Mouse (Mus musculus): ENCODE results near the gene Hnrnpll. TPM values are rescaled to one million over a fixed set of nuclear protein-coding genes. Genes with fewer than 3 reads are reported as not detected.

Hnrnpll gene
- total and polyA plus RNA-seq, 2 experiments from 2014 or later: 19.0 to 37.5 TPM

GRCm38 (mm10) chr17:80096043-80096719 is 34.0 kb upstream of the Hnrnpll start:
- TF ChIP-seq EP300 (IDR thresholded peaks at IDR 0.05; ENCODE audit: low read depth) (no peak), CTCF (IDR thresholded peaks at IDR 0.05; ENCODE audit: low read depth) (no peak)
- ATAC-seq (ENCODE audit: insufficient read depth, low read depth) (peak; percentile 73; the same call in 1 of the 2 replicates), DNase-seq (ENCODE audit: low spot score) (peak; percentile 61)
- Histone ChIP-seq H3K27me3 (ENCODE audit: control insufficient read depth, insufficient read depth, low read length) (no peaks in the 10 kb centered on the region), H3K27ac (ENCODE audit: low read depth) (no peak overlapping the region), H3K4me2 (ENCODE audit: low read depth, low read length) (peak overlapping the region; percentile 54), H3K4me3 (ENCODE audit: low read depth, low read length) (peak overlapping the region; percentile 23), H3K4me1 (ENCODE audit: control insufficient read depth, insufficient read depth) (peaks cover 8% of the 10 kb centered on the region), H3K9me3 (replicated peaks; ENCODE audit: control insufficient read depth, low read length) (no peaks in the 10 kb centered on the region), H3K36me3 (replicated peaks; ENCODE audit: control insufficient read depth, insufficient read depth, low read length) (no peaks in the 10 kb centered on the region), H3K9ac (replicated peaks; ENCODE audit: low read depth, low read length) (peak overlapping the region; percentile 17; the same call in 1 of the 2 replicates)
- WGBS: 23% methylated on average over 20 of the region's 20 CpGs

GRCm38 (mm10) chr17:80095254-80095899 is 33.2 kb upstream of the Hnrnpll start:
- WGBS: 87% methylated on average over 9 of the region's 9 CpGs
- peak overlapping the region; percentile 17; the same call in 1 of the 2 replicates for H3K9ac ChIP-seq (replicated peaks; ENCODE audit: low read depth, low read length)
- no peaks in the 10 kb centered on the region for H3K9me3 ChIP-seq (replicated peaks; ENCODE audit: control insufficient read depth, low read length)
- H3K36me3 ChIP-seq (replicated peaks; ENCODE audit: control insufficient read depth, insufficient read depth, low read length): no peaks in the 10 kb centered on the region
- H3K4me2 ChIP-seq (ENCODE audit: low read depth, low read length): peak overlapping the region; percentile 54; the same call in 1 of the 2 replicates
- ATAC-seq (ENCODE audit: insufficient read depth, low read depth) (no peak), DNase-seq (ENCODE audit: low spot score) (no peak)
- no peak overlapping the region for H3K27ac ChIP-seq (ENCODE audit: low read depth)
- H3K4me3 ChIP-seq (ENCODE audit: low read depth, low read length): peak overlapping the region; percentile 23; the same call in 1 of the 2 replicates
- H3K4me1 ChIP-seq (ENCODE audit: control insufficient read depth, insufficient read depth): peaks cover 13% of the 10 kb centered on the region
- TF ChIP-seq EP300 (IDR thresholded peaks at IDR 0.05; ENCODE audit: low read depth) (no peak), CTCF (IDR thresholded peaks at IDR 0.05; ENCODE audit: low read depth) (no peak)
- H3K27me3 ChIP-seq (ENCODE audit: control insufficient read depth, insufficient read depth, low read length): no peaks in the 10 kb centered on the region

GRCm38 (mm10) chr17:80091879-80092549 is 29.9 kb upstream of the Hnrnpll start:
- WGBS: 56% methylated on average over 6 of the region's 6 CpGs
- no peaks in the 10 kb centered on the region for H3K9me3 ChIP-seq (replicated peaks; ENCODE audit: control insufficient read depth, low read length)
- TF ChIP-seq CTCF (IDR thresholded peaks at IDR 0.05; ENCODE audit: low read depth) (no peak), EP300 (IDR thresholded peaks at IDR 0.05; ENCODE audit: low read depth) (no peak)
- DNase-seq (ENCODE audit: low spot score): no peak
- H3K9ac ChIP-seq (replicated peaks; ENCODE audit: low read depth, low read length): no peak overlapping the region
- H3K27me3 ChIP-seq (ENCODE audit: control insufficient read depth, insufficient read depth, low read length): no peaks in the 10 kb centered on the region
- no peak overlapping the region for H3K4me3 ChIP-seq (ENCODE audit: low read depth, low read length)
- no peak overlapping the region for H3K4me2 ChIP-seq (ENCODE audit: low read depth, low read length)
- H3K27ac ChIP-seq (ENCODE audit: low read depth): no peak overlapping the region
- ATAC-seq (ENCODE audit: insufficient read depth, low read depth): no peak
- peaks cover 13% of the 10 kb centered on the region for H3K4me1 ChIP-seq (ENCODE audit: control insufficient read depth, insufficient read depth)
- no peaks in the 10 kb centered on the region for H3K36me3 ChIP-seq (replicated peaks; ENCODE audit: control insufficient read depth, insufficient read depth, low read length)

- no peak overlapping the region for H3K27ac ChIP-seq (ENCODE audit: low read depth)
- H3K9ac ChIP-seq (replicated peaks; ENCODE audit: low read depth, low read length): no peak overlapping the region
- H3K9me3 ChIP-seq (replicated peaks; ENCODE audit: control insufficient read depth, low read length): no peaks in the 10 kb centered on the region
- no peak overlapping the region for H3K4me2 ChIP-seq (ENCODE audit: low read depth, low read length)
- ATAC-seq (ENCODE audit: insufficient read depth, low read depth) (peak; percentile 51; the same call in 1 of the 2 replicates), DNase-seq (ENCODE audit: low spot score) (peak; percentile 29)
- no peaks in the 10 kb centered on the region for H3K36me3 ChIP-seq (replicated peaks; ENCODE audit: control insufficient read depth, insufficient read depth, low read length)
- H3K4me1 ChIP-seq (ENCODE audit: control insufficient read depth, insufficient read depth): peaks cover 6% of the 10 kb centered on the region; the same call in 1 of the 2 replicates
- 49% methylated on average over 4 of the region's 4 CpGs for WGBS
- no peak overlapping the region for H3K4me3 ChIP-seq (ENCODE audit: low read depth, low read length)
- H3K27me3 ChIP-seq (ENCODE audit: control insufficient read depth, insufficient read depth, low read length): no peaks in the 10 kb centered on the region
- TF ChIP-seq EP300 (IDR thresholded peaks at IDR 0.05; ENCODE audit: low read depth) (no peak), CTCF (IDR thresholded peaks at IDR 0.05; ENCODE audit: low read depth) (no peak)
Measured at GRCm38 (mm10) chr17:80090551-80090950, 28.4 kb upstream of the Hnrnpll start.

GRCm38 (mm10) chr17:80088168-80088567 is 26.0 kb upstream of the Hnrnpll start:
- Histone ChIP-seq H3K27ac (ENCODE audit: low read depth) (no peak overlapping the region), H3K9me3 (replicated peaks; ENCODE audit: control insufficient read depth, low read length) (no peaks in the 10 kb centered on the region), H3K27me3 (ENCODE audit: control insufficient read depth, insufficient read depth, low read length) (no peaks in the 10 kb centered on the region), H3K4me3 (ENCODE audit: low read depth, low read length) (no peak overlapping the region), H3K4me2 (ENCODE audit: low read depth, low read length) (no peak overlapping the region), H3K9ac (replicated peaks; ENCODE audit: low read depth, low read length) (no peak overlapping the region), H3K36me3 (replicated peaks; ENCODE audit: control insufficient read depth, insufficient read depth, low read length) (no peaks in the 10 kb centered on the region), H3K4me1 (ENCODE audit: control insufficient read depth, insufficient read depth) (peaks cover 11% of the 10 kb centered on the region; the same call in 1 of the 2 replicates)
- no peak for TF ChIP-seq CTCF (IDR thresholded peaks at IDR 0.05; ENCODE audit: low read depth)
- no peak for TF ChIP-seq EP300 (IDR thresholded peaks at IDR 0.05; ENCODE audit: low read depth)
- ATAC-seq (ENCODE audit: insufficient read depth, low read depth) (no peak), DNase-seq (ENCODE audit: low spot score) (no peak)
- WGBS: 74% methylated on average over 3 of the region's 3 CpGs
